Mouse (Mus musculus) cortical plate, adult 2 months (tissue): ENCODE results near the gene Pcnt. TPM values are rescaled to one million over a fixed set of nuclear protein-coding genes. Genes with fewer than 3 reads are reported as not detected.

Source experiments
- H3K27ac ChIP-seq: fragments of 200-500 bp; 2 replicates; pipeline ENCODE4 v1.5.1; 2012; ENCODE audit warnings: low read length, control low read depth, inconsistent platforms; ENCODE audit not compliant: insufficient read depth
- H3K4me1 ChIP-seq: fragments of 200-500 bp; 2 replicates; pipeline ENCODE4 v1.6.1; 2011; ENCODE audit warnings: low read length; ENCODE audit not compliant: control insufficient read depth, insufficient read depth
- H3K4me3 ChIP-seq: fragments of 200-500 bp; 2 replicates; pipeline ENCODE4 v1.5.1; 2011; ENCODE audit warnings: mild to moderate bottlenecking, low read length, control low read depth; ENCODE audit not compliant: insufficient read depth
- CTCF ChIP-seq: fragments of 200-500 bp; IDR thresholded peaks from 2 replicates; pipeline ENCODE4 v1.5.1; 2011; ENCODE audit warnings: mild to moderate bottlenecking, control low read depth, low read length; ENCODE audit not compliant: insufficient read depth; ENCODE audit errors: extremely low read depth
- POLR2A ChIP-seq: fragments of 200-500 bp; IDR thresholded peaks from 2 replicates; pipeline ENCODE4 v1.6.1; 2011; ENCODE audit warnings: mild to moderate bottlenecking, low read length, control low read depth; ENCODE audit not compliant: insufficient read depth; ENCODE audit errors: extremely low read depth
- polyA plus RNA-seq: library from polyadenylated mRNA; depleted of rRNA; stranded (reverse); fragments of >200 nt; gene quantifications from 2 replicates; pipeline ENCODE4 v1.2.3, GENCODE M21; 2012

Pcnt gene
- polyA plus RNA-seq, 1 experiment = 25.2 TPM

DNA sequence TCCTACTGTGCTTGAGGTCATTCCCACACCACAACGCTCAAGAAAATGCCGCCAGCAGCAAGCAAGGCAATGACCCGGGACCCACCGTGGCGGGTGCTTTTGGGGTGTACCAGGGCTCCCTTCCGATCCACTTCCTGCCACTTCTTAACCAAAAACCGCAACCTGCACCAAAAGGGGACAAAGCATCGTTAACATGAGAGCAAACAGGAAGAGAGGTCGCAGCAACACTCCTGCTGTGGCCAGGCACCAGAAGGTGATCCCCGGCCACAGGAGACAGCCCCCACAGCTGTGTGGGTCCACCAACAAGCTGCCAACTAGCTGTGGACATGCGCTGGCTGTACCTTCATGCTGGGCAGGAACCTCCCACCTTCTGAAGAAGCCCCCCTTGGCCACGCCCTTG is 87.6 kb downstream of the Pcnt start:
- no peak for TF ChIP-seq POLR2A
- no peak for TF ChIP-seq CTCF
- H3K4me3 ChIP-seq = no peak overlapping the region

GRCm38 (mm10) chr10:76353986-76354385 is 88.6 kb downstream of the Pcnt start:
- H3K27ac ChIP-seq = no peak overlapping the region
- H3K4me1 ChIP-seq = no peaks in the 10 kb centered on the region
- TF ChIP-seq POLR2A (no peak), CTCF (no peak)
- H3K4me3 ChIP-seq = no peak overlapping the region

More for the DNA sequence above, 87.6 kb downstream of the Pcnt start:
- no peaks in the 10 kb centered on the region for H3K4me1 ChIP-seq
- no peak overlapping the region for H3K27ac ChIP-seq

- H3K4me3 ChIP-seq = no peak overlapping the region
- no peaks in the 10 kb centered on the region for H3K4me1 ChIP-seq
- H3K27ac ChIP-seq = no peak overlapping the region
- no peak for TF ChIP-seq POLR2A
- TF ChIP-seq CTCF = no peak
Measured at GRCm38 (mm10) chr10:76351953-76352352, 90.6 kb downstream of the Pcnt start.

GRCm38 (mm10) chr10:76346589-76346988 is 96.0 kb downstream of the Pcnt start:
- H3K4me3 ChIP-seq = no peak overlapping the region
- peaks cover 3% of the 10 kb centered on the region; the same call in 1 of the 2 replicates for H3K4me1 ChIP-seq
- no peak for TF ChIP-seq POLR2A
- peak; percentile 45; the same call in 1 of the 2 replicates for TF ChIP-seq CTCF
- H3K27ac ChIP-seq = no peak overlapping the region

- TF ChIP-seq POLR2A = no peak
- no peak for TF ChIP-seq CTCF
- Histone ChIP-seq H3K4me3 (peak overlapping the region; percentile 91; the same call in 1 of the 2 replicates), H3K27ac (no peak overlapping the region), H3K4me1 (peaks cover 3% of the 10 kb centered on the region; the same call in 1 of the 2 replicates)
Measured at GRCm38 (mm10) chr10:76346043-76346491, 96.5 kb downstream of the Pcnt start.

DNA sequence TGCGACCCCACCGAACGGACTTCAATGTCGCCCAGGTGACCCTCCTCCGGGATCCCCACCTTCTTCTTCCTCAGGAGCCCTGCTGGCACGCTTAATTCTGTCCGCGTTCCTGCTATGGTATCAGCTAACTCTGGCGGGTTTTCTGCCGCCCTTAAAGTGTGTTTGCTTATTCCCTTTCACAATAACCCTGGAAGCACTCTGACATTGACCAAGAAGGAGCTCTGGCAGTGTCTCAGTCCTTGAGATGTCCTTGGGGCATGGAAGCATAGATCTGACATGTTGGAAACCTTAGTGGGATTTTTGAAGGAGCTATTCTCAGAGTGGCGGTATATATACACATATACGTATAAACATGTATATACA is 97.1 kb downstream of the Pcnt start:
- Histone ChIP-seq H3K4me1 (peaks cover 3% of the 10 kb centered on the region; the same call in 1 of the 2 replicates), H3K4me3 (peak overlapping the region; percentile 91), H3K27ac (peak overlapping the region; percentile 86)
- TF ChIP-seq POLR2A (no peak), CTCF (no peak)

GRCm38 (mm10) chr10:76344711-76345539 is 97.7 kb downstream of the Pcnt start, which contains the start of gene Dip2a:
Dip2a (minus strand) TSS chr10:76345291.
- peak within 1 kb of the TSS; percentile 86 for H3K27ac ChIP-seq
- TF ChIP-seq POLR2A (peak; percentile 63; the same call in 1 of the 2 replicates), CTCF (no peak)
- peaks cover 3% of the 10 kb centered on the region; the same call in 1 of the 2 replicates for H3K4me1 ChIP-seq
- peak within 1 kb of the TSS; percentile 91 for H3K4me3 ChIP-seq

DNA sequence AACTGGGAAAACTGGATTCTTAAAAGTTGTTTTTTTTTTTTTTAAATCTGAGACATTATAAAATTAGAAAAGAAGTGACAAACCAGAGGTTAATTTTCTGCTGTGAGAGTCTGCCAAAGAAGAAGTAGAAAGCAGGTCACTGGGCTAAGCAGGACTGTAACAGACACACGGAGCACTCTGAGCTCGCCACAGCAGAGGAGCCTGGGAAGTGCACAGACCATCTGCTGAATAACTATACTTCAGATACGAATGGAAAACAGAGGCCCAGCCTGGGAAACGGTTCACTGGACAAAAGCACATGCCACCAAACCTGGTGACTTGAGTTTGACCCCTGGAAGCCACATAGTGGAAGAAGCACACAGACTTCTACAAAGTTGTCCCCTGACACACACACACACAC is 108.2 kb downstream of the Pcnt start:
- Histone ChIP-seq H3K4me3 (no peak overlapping the region), H3K4me1 (peaks cover 4% of the 10 kb centered on the region), H3K27ac (no peak overlapping the region)
- TF ChIP-seq POLR2A (no peak), CTCF (no peak)

DNA sequence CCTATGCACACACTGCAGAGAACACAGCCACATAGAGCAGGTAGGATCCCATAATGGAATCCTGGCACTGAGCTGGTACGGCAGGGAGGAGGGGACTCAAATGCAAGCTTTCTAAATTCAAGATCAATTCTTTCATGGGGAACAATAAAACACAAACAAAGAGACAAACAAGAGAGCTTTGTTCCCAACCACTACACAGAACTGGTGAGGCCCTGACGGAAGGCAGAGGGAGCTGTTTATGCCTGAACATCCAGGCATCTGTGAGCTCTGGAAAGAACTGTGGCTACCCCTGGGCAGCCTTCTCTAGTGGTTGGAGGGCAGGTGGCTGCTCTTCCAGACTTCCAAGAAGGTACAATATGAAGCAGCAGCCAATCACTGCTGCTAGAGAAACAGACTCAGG is 110.5 kb downstream of the Pcnt start:
- Histone ChIP-seq H3K4me3 (no peak overlapping the region), H3K27ac (0 out of 2 replicates have a peak overlapping the region, but pooled peaks have one; percentile 48), H3K4me1 (peaks cover 2% of the 10 kb centered on the region)
- TF ChIP-seq CTCF (no peak), POLR2A (no peak)

DNA sequence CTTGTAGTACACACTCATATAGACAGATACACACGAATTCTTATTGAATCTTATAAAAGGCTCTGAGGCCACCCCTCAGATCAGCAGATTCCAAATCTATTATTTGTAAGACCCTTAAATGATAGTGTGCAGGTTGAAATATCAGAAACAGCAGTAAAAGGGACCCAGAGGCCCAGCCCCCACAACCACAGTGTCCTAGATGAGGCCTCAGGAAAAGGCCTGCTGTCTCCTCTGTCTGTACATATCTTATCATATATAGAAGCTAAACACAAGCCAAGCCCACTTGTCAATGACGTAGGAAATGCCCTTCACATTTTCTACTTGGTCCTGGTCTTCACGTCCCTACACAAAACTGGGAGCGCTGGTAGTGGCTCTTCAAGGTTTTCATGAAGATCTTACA is 113.5 kb downstream of the Pcnt start:
- Histone ChIP-seq H3K27ac (0 out of 2 replicates have a peak overlapping the region, but pooled peaks have one; percentile 33), H3K4me1 (peaks cover 2% of the 10 kb centered on the region), H3K4me3 (no peak overlapping the region)
- TF ChIP-seq POLR2A (no peak), CTCF (no peak)
